Mouse (Mus musculus) natural killer cell, adult 2 months (primary cell): ENCODE data around the gene Fstl3.
A peak's percentile ranks its signal among the peaks of the same experiment; 100 is the strongest.

Experiments used
- DNase-seq, 2 experiments: peaks; one replicate each; pipeline ENCODE4 v3.0.0; 2022; ENCODE audit warnings: low spot score in 2 of 2

Fstl3 gene

GRCm38 (mm10) chr10:79760603-79761143, 16.4 kb upstream of the Fstl3 start:
- DNase-seq, result no peak

GRCm38 (mm10) chr10:79762875-79763274, 14.2 kb upstream of the Fstl3 start:
- no peak for DNase-seq

- no peak for DNase-seq
These were observed 12.8 kb upstream of the Fstl3 start for GRCm38 (mm10) chr10:79764234-79764633.

GRCm38 (mm10) chr10:79765228-79765745, 11.8 kb upstream of the Fstl3 start:
- DNase-seq, result no peak

DNA sequence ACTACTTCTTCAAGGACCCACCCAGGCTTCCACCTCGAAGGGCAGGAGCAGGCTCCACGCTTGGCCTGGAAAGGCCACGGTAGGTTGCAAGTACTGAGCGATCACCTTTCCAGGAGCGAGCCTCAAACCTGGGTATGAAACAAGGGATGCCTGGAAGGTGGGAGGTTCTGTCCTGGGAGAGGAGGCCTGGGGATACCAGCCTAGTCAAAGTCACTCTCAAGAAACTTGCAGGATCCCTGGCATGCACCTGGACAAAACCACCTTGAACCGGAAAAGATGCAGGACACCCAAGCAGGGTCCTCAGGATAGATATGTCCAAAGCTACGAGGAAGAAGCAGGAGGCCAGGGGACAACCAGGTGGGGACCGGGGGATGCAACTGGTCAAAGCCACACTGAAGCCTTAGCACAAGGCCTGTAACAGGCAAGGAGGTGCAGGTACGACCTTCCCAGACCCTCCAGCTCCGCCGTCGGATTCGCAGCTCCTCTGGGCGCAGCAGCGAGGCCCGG, 11.0 kb upstream of the Fstl3 start:
- no peak for DNase-seq

GRCm38 (mm10) chr10:79766508-79767325, 10.4 kb upstream of the Fstl3 start, which contains the start of gene Rnf126:
Gene Rnf126 (minus strand): TSS chr10:79766952.
- peak; percentile 99 to 100 for DNase-seq

GRCm38 (mm10) chr10:79767372-79768244, 9.5 kb upstream of the Fstl3 start:
- no peak for DNase-seq

- peak; percentile 38 to 67 for DNase-seq
These were observed 8.7 kb upstream of the Fstl3 start for GRCm38 (mm10) chr10:79768400-79768799.

GRCm38 (mm10) chr10:79769329-79769728, 7.7 kb upstream of the Fstl3 start:
- no peak for DNase-seq

- DNase-seq, result no peak
These were observed 4.8 kb upstream of the Fstl3 start for GRCm38 (mm10) chr10:79772320-79772719.

DNA sequence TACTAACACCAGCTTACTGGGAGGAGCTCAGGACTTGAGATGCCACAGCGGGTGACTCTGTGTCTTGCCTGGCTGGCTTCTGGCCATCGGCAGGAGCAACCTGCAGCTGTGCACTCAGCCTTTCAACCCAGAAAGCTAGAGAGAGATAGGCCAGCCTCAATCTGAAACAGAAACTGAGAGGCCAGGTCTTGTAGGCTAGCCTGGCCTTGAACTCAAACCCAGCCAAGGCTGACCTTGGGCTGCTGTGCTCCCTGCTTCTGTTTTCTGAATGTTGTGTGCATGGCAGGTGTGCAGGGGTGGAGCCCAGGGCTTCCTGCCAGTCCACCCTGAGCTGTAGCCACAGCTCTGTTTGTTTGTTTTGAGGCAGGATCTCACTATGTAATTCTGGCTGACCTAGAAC, 3.9 kb upstream of the Fstl3 start:
- no peak for DNase-seq

- no peak for DNase-seq
These were observed 2.4 kb upstream of the Fstl3 start for GRCm38 (mm10) chr10:79774486-79775279.

GRCm38 (mm10) chr10:79778006-79778405, 934 bp downstream of the Fstl3 start:
- no peak for DNase-seq

DNA sequence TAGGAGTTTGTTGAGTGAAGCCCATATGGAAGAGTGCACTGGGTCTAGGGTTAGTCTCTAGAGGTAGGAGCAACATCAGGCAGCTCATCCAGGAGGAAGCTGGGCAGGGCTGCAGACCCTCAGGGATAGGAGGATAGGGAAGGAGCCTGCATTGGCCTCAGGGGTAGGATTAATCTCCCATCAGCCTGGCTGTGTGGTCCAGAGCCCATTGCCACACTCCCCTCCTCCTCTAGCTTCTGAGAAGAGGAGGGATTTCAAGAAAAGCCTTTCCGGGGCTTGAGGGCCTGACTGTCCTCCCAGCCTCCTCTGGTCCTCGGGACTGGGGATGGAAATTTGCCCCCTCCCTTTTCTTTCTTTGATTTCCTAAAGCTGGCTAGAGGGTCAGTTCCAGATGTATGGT, 2.1 kb downstream of the Fstl3 start:
- DNase-seq, result no peak

DNA sequence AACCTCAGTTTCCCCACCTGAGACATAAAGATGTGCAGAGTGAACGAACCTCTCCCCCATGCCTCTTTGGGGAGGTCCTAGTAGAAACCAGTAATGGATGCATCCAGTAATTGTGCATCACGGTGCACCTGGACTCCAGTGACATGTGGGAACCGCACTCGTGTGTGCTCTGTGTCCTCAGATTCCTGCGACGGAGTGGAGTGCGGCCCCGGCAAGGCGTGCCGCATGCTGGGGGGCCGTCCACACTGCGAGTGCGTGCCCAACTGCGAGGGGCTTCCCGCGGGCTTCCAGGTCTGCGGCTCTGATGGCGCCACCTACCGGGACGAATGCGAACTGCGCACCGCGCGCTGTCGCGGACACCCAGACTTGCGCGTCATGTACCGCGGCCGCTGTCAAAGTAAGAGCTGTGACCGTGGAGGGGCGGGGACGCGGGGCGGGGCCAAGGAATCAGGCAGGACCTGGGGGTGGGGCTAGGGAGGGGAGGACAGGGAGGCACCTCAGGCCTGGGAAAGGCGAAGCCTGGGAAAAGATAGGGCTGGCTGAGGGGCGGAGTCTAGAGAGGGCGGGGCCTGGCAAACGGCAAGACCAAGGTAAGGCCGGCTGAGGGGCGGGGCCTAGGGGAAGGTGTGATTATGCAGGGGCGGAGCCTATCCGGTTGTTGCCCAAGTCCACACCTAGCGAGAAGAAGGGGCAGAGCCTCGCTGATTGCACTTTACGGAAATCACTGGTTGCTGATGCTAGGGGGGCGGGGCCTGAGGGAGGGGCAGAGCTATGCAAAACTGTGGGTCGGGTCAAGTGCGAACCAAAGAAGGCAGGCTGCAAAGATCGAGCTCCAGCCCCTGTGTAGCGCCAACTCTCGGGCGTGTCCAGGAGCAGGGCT, 3.0 kb downstream of the Fstl3 start:
- DNase-seq, result peak; percentile 98

GRCm38 (mm10) chr10:79780664-79781015, 3.6 kb downstream of the Fstl3 start:
- no peak for DNase-seq

DNA sequence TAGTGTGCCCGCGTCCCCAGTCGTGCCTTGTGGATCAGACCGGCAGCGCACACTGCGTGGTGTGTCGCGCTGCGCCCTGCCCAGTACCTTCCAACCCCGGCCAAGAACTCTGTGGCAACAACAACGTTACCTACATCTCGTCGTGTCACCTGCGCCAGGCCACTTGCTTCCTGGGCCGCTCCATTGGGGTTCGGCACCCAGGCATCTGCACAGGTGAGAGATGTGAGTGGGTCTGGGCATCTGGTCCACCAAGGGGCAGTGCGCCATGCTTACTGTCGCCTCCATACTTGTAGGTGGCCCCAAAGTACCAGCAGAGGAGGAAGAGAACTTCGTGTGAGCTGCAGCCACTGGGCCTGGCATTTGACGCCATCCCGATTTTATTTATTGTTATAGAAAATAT, 4.1 kb downstream of the Fstl3 start:
- no peak for DNase-seq

- no peak for DNase-seq
These were observed 4.9 kb downstream of the Fstl3 start for GRCm38 (mm10) chr10:79781956-79782355.

GRCm38 (mm10) chr10:79783050-79783449, 6.0 kb downstream of the Fstl3 start:
- DNase-seq, result no peak
